Mouse (Mus musculus) midbrain, embryonic 15.5 days (tissue): ENCODE results near the gene Cacnb3. TPM values are rescaled to one million over a fixed set of nuclear protein-coding genes. Genes with fewer than 3 reads are reported as not detected.

Experiments
- ATAC-seq: fragments of 200-750 bp; cut with Nextera tagmentation; replicated peaks from 2 replicates; pipeline ENCODE4 v1.8.0; 2017; ENCODE audit warnings: moderate TSS enrichment
- H3K27ac ChIP-seq: fragments of 300-500 bp; sonication (generic); 2 replicates; pipeline ENCODE4 v1.5.1; 2015; ENCODE audit warnings: mild to moderate bottlenecking, inconsistent platforms
- H3K27me3 ChIP-seq: fragments of 300-500 bp; sonication (generic); replicated peaks from 2 replicates; pipeline ENCODE4 v1.6.1; 2015; ENCODE audit warnings: inconsistent platforms
- H3K36me3 ChIP-seq: fragments of 300-500 bp; sonication (generic); replicated peaks from 2 replicates; pipeline ENCODE4 v1.6.1; 2015; ENCODE audit warnings: inconsistent platforms
- H3K4me1 ChIP-seq: fragments of 300-500 bp; sonication (generic); 2 replicates; pipeline ENCODE4 v1.6.1; 2015; ENCODE audit warnings: inconsistent platforms
- H3K4me2 ChIP-seq: fragments of 300-500 bp; sonication (generic); 2 replicates; pipeline ENCODE4 v1.6.1; 2015; ENCODE audit warnings: inconsistent platforms, mild to moderate bottlenecking, moderate library complexity
- H3K4me3 ChIP-seq: fragments of 300-500 bp; sonication (generic); 2 replicates; pipeline ENCODE4 v1.5.1; 2015; ENCODE audit warnings: mild to moderate bottlenecking, inconsistent platforms
- H3K9ac ChIP-seq: fragments of 300-500 bp; sonication (generic); 2 replicates; pipeline ENCODE4 v1.6.1; 2015; ENCODE audit warnings: mild to moderate bottlenecking, inconsistent platforms
- H3K9me3 ChIP-seq: fragments of 300-500 bp; sonication (generic); 2 replicates; pipeline ENCODE4 v1.6.1; 2016; ENCODE audit warnings: inconsistent platforms
- WGBS: fragments of 180-500 bp; shearing (Covaris S2); methylation state at CpG from one replicate; pipeline ENCODE4 v1.1.7; 2015; ENCODE audit warnings: mixed read lengths; 5-methylcytosine and 5-hydroxymethylcytosine counted together
- polyA plus RNA-seq: library from polyadenylated mRNA; unstranded; fragments of >200 nt; fragmentation: Nextera tagmentation; extraction: Ambion mirVana; gene quantifications from 2 replicates; pipeline ENCODE4 v1.2.1, GENCODE M21; 2015

The Cacnb3 gene
- polyA plus RNA-seq, 1 experiment from 2014 or later = 199 TPM

GRCm38 (mm10) chr15:98691486-98692147, 61.0 kb downstream of the Cacnb3 start:
- H3K9me3 ChIP-seq = no peaks in the 10 kb centered on the region
- no peak overlapping the region for H3K4me3 ChIP-seq
- H3K27ac ChIP-seq = peak overlapping the region; percentile 35; the same call in 1 of the 2 replicates
- H3K27me3 ChIP-seq = no peaks in the 10 kb centered on the region
- WGBS = 8% methylated on average over 7 of the region's 7 CpGs
- H3K4me2 ChIP-seq = peak overlapping the region; percentile 4; the same call in 1 of the 2 replicates
- H3K9ac ChIP-seq = no peak overlapping the region
- H3K4me1 ChIP-seq = peaks cover 17% of the 10 kb centered on the region
- ATAC-seq = peak; percentile 66; the same call in 1 of the 2 replicates
- H3K36me3 ChIP-seq = no peaks in the 10 kb centered on the region

GRCm38 (mm10) chr15:98692171-98692715, 61.6 kb downstream of the Cacnb3 start:
- H3K9ac ChIP-seq = no peak overlapping the region
- peaks cover 17% of the 10 kb centered on the region for H3K4me1 ChIP-seq
- ATAC-seq = no peak
- no peak overlapping the region for H3K4me3 ChIP-seq
- 0 out of 2 replicates have a peak overlapping the region, but pooled peaks have one; percentile 35 for H3K27ac ChIP-seq
- WGBS = 51% methylated on average over 11 of the region's 11 CpGs
- H3K27me3 ChIP-seq = no peaks in the 10 kb centered on the region
- no peaks in the 10 kb centered on the region for H3K36me3 ChIP-seq
- H3K9me3 ChIP-seq = no peaks in the 10 kb centered on the region
- H3K4me2 ChIP-seq = no peak overlapping the region

Other genes starting within 250 kb of the Cacnb3 start
- gene Olfr283, start 249.9 kb upstream of the Cacnb3 start, polyA plus RNA-seq = not detected in 2 replicates
- not detected in 2 replicates for gene Olfr282, start 199.6 kb upstream of the Cacnb3 start, polyA plus RNA-seq
- gene Olfr281, start 178.3 kb upstream of the Cacnb3 start, polyA plus RNA-seq = 0.05 TPM in 1 of 2 replicates, not detected in the other
- gene OR5BS1P, start 160.9 kb upstream of the Cacnb3 start, polyA plus RNA-seq = not detected in 2 replicates
- gene Lalba, start 148.1 kb upstream of the Cacnb3 start, polyA plus RNA-seq = not detected in 2 replicates
- not detected in 2 replicates for gene Olfr279, start 138.4 kb upstream of the Cacnb3 start, polyA plus RNA-seq
- 124 and 128 TPM in 2 replicates for gene Kansl2, start 96.6 kb upstream of the Cacnb3 start, polyA plus RNA-seq
- 71.7 and 72.6 TPM in 2 replicates for gene Ccnt1, start 59.9 kb upstream of the Cacnb3 start, polyA plus RNA-seq
- 0.44 and 0.46 TPM in 2 replicates for gene 4930415O20Rik, start 59.8 kb upstream of the Cacnb3 start, polyA plus RNA-seq
- 14.0 and 15.2 TPM in 2 replicates for gene Adcy6, start 20.8 kb upstream of the Cacnb3 start, polyA plus RNA-seq
- gene Ddx23, start 32.1 kb downstream of the Cacnb3 start, polyA plus RNA-seq = 22.0 and 26.4 TPM in 2 replicates
- 13.2 and 13.9 TPM in 2 replicates for gene Rnd1, start 46.6 kb downstream of the Cacnb3 start, polyA plus RNA-seq
- gene Ccdc65, start 77.4 kb downstream of the Cacnb3 start, polyA plus RNA-seq = 6.8 and 8.5 TPM in 2 replicates
- gene Fkbp11, start 97.4 kb downstream of the Cacnb3 start, polyA plus RNA-seq = 3.8 and 4.6 TPM in 2 replicates
- gene Arf3, start 132.4 kb downstream of the Cacnb3 start, polyA plus RNA-seq = 103 and 106 TPM in 2 replicates
- 0.17 TPM in 1 of 2 replicates, not detected in the other for gene Wnt10b, start 147.3 kb downstream of the Cacnb3 start, polyA plus RNA-seq
- 2.0 and 2.9 TPM in 2 replicates for gene Wnt1, start 159.0 kb downstream of the Cacnb3 start, polyA plus RNA-seq
- gene Ddn, start 178.7 kb downstream of the Cacnb3 start, polyA plus RNA-seq = 0.52 and 0.81 TPM in 2 replicates
- 72.7 and 84.7 TPM in 2 replicates for gene Prkag1, start 200.7 kb downstream of the Cacnb3 start, polyA plus RNA-seq
- 11.9 and 13.5 TPM in 2 replicates for gene Kmt2d, start 240.4 kb downstream of the Cacnb3 start, polyA plus RNA-seq